Mouse (Mus musculus) heart, postnatal 0 days (tissue): ENCODE results near the gene Iqgap3. TPM values are rescaled to one million over a fixed set of nuclear protein-coding genes. Genes with fewer than 3 reads are reported as not detected.
A peak's percentile ranks its signal among the peaks of the same experiment; 100 is the strongest.

Experiments
- ATAC-seq: fragments of 200-750 bp; cut with Nextera tagmentation; 2 replicates; pipeline ENCODE4 v1.8.0; 2017; ENCODE audit warnings: low read depth, moderate number of reproducible peaks, moderate library complexity; ENCODE audit not compliant: insufficient read depth
- DNase-seq: peaks from one replicate; pipeline ENCODE4 v3.0.0-alpha.2; 2016; ENCODE audit warnings: low spot score
- H3K27ac ChIP-seq: fragments of 300-500 bp; sonication (generic); 2 replicates; pipeline ENCODE4 v1.5.1; 2014; ENCODE audit warnings: low read depth, mild to moderate bottlenecking
- H3K27me3 ChIP-seq: fragments of 300-500 bp; sonication (generic); 2 replicates; pipeline ENCODE4 v1.6.1; 2014; ENCODE audit warnings: low read length, mixed read lengths; ENCODE audit not compliant: control insufficient read depth, insufficient read depth
- H3K36me3 ChIP-seq: fragments of 300-500 bp; sonication (generic); replicated peaks from 2 replicates; pipeline ENCODE4 v1.6.1; 2014; ENCODE audit warnings: low read length, mixed read lengths; ENCODE audit not compliant: control insufficient read depth, insufficient read depth
- H3K4me1 ChIP-seq: fragments of 300-500 bp; sonication (generic); 2 replicates; pipeline ENCODE4 v1.6.1; 2014; ENCODE audit warnings: antibody characterized with exemption; ENCODE audit not compliant: control insufficient read depth, insufficient read depth
- H3K4me2 ChIP-seq: fragments of 300-500 bp; sonication (generic); 2 replicates; pipeline ENCODE4 v1.6.1; 2014; ENCODE audit warnings: low read depth, mild to moderate bottlenecking, low read length, moderate library complexity
- H3K4me3 ChIP-seq: fragments of 300-500 bp; sonication (generic); 2 replicates; pipeline ENCODE4 v1.5.1; 2014; ENCODE audit warnings: low read depth, low read length
- H3K9ac ChIP-seq: fragments of 300-500 bp; sonication (generic); replicated peaks from 2 replicates; pipeline ENCODE4 v1.6.1; 2014; ENCODE audit warnings: low read depth, low read length, mixed read lengths
- H3K9me3 ChIP-seq: fragments of 300-500 bp; sonication (generic); replicated peaks from 2 replicates; pipeline ENCODE4 v1.6.1; 2016; ENCODE audit warnings: low read length; ENCODE audit not compliant: control insufficient read depth
- CTCF ChIP-seq: IDR thresholded peaks from 2 replicates; pipeline ENCODE4 v1.5.1; 2016; ENCODE audit warnings: antibody characterized with exemption, control low read depth, low read depth
- EP300 ChIP-seq: IDR thresholded peaks from 2 replicates; pipeline ENCODE4 v1.6.1; 2016; ENCODE audit warnings: antibody characterized with exemption, low read depth
- WGBS: fragments of 180-500 bp; shearing (Covaris S2); extraction: QIAGEN DNeasy Blood & Tissue Kit; methylation state at CpG from one replicate; pipeline ENCODE4 v1.1.7; 2014; 5-methylcytosine and 5-hydroxymethylcytosine counted together
- polyA plus RNA-seq: library from polyadenylated mRNA; unstranded; fragments of >200 nt; fragmentation: Nextera tagmentation; extraction: Ambion mirVana; gene quantifications from 2 replicates; pipeline ENCODE4 v1.2.1, GENCODE M21; 2015
- total RNA-seq: library from RNA; depleted of rRNA; stranded (reverse); fragments of >200 nt; gene quantifications from 2 replicates; pipeline ENCODE4 v1.2.3, GENCODE M21; 2014; ENCODE audit warnings: low replicate concordance

Iqgap3 gene
- total and polyA plus RNA-seq, 2 experiments from 2014 or later = 6.8 to 35.3 TPM

GRCm38 (mm10) chr3:88057030-88057429 is 24.7 kb upstream of the Iqgap3 start:
- Histone ChIP-seq H3K27ac (no peak overlapping the region), H3K4me2 (0 out of 2 replicates have a peak overlapping the region, but pooled peaks have one; percentile 98), H3K36me3 (peaks cover 34% of the 10 kb centered on the region), H3K9ac (peak overlapping the region; percentile 87; the same call in 1 of the 2 replicates), H3K4me3 (no peak overlapping the region), H3K9me3 (no peaks in the 10 kb centered on the region), H3K27me3 (no peaks in the 10 kb centered on the region), H3K4me1 (peaks cover 9% of the 10 kb centered on the region)
- no peak for TF ChIP-seq EP300
- no peak for TF ChIP-seq CTCF
- DNase-seq (no peak), ATAC-seq (no peak)
- 84% methylated on average over 6 of the region's 6 CpGs for WGBS

DNA sequence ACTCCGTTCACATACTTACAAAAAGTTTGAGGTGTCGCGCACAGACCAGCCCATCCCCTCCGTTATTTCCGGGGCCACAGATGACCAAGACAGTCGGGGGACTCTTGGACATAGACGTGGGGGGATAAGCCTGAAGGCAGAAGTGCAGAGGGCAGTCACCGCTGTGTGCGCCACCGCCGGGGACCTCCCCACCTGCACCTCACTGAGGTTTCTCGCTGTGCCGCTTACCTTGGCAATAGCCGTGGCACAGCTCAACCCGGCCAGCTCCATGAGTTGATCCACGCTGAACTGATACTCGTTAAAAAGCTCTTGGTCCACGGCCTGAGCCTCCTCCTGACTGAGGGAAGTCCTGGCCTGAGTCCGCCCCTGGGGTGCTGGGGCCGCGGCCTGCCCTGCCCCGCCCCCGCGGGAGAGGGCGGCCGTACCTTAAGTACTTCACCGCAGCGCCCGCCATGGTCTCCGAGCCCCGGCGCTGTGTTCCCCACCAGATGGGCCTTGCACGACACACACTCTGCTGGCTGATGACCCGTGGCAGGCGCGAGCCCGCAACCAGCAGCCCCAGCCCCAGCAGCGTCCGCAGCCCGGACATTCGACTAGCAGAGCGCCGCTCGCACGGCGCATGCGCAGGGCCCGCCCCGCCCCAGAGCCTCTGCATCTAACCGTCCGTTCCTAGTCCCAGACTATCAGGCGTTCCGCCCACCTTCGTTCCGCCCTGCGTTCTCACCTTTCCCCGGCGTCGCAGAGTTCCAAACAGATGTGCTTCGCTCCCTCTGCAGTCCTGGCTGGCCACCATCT is 23.7 kb upstream of the Iqgap3 start, which contains the start of gene Naxe:
Gene Naxe, minus strand, starts transcription at position 594 of the 795 bp plus-strand sequence.
- WGBS = under 1% methylated on average over 60 of the region's 60 CpGs
- Histone ChIP-seq H3K4me2 (peak within 1 kb of the TSS; percentile 98), H3K27ac (peak within 1 kb of the TSS; percentile 66), H3K27me3 (no peaks in the 10 kb centered on the region), H3K9ac (peak within 1 kb of the TSS; percentile 87), H3K36me3 (peaks cover 26% of the 10 kb centered on the region), H3K9me3 (no peaks in the 10 kb centered on the region), H3K4me3 (peak within 1 kb of the TSS; percentile 99), H3K4me1 (peaks cover 9% of the 10 kb centered on the region)
- TF ChIP-seq CTCF (no peak), EP300 (no peak)
- ATAC-seq (peak; percentile 95), DNase-seq (peak; percentile 70)

DNA sequence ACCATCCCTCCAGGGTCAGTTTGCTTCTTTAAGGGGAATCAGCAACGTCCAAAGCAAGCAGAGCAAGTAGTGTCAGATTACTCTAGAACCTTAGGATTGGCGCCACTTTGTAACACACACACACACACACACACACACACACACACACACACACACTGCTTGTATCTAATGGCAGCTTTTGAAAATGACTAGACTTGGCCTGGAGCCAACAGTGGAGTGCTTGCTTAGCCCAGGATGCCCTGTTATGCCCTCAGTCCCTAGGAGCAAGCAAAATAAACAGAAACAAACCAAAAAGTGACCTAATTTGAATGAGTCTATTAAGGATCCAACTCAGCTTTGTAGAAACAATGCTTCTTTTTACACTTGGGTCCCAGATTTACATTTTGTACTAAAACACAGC is 13.4 kb upstream of the Iqgap3 start:
- Histone ChIP-seq H3K27ac (no peak overlapping the region), H3K9ac (no peak overlapping the region), H3K4me2 (no peak overlapping the region), H3K4me1 (no peaks in the 10 kb centered on the region), H3K4me3 (no peak overlapping the region), H3K36me3 (no peaks in the 10 kb centered on the region), H3K27me3 (no peaks in the 10 kb centered on the region), H3K9me3 (no peaks in the 10 kb centered on the region)
- ATAC-seq (no peak), DNase-seq (no peak)
- TF ChIP-seq EP300 = no peak
- no peak for TF ChIP-seq CTCF
- 10% methylated on average over 2 of the region's 2 CpGs for WGBS

DNA sequence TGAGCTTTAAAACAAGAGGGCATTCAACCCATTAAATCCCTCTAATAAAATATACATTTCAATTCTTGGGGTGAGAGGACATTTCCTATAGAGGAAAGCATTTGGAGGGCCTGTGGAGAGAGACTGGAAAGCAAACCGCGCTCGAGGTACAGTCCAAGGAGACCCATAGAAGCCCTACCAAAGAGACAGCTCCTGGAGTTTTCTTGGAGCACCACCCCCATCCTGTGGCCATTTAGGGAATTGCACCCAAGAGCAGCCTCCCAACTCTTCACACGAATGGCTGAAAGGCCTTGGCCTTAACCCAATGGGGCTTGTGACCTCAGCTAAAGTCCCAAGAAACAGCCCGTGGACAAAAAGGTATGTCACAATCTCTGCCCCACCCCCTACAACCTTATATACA is 10.0 kb upstream of the Iqgap3 start:
- H3K36me3 ChIP-seq = no peaks in the 10 kb centered on the region
- H3K27ac ChIP-seq = no peak overlapping the region
- H3K9me3 ChIP-seq = no peaks in the 10 kb centered on the region
- peak; percentile 71 for DNase-seq
- no peaks in the 10 kb centered on the region for H3K27me3 ChIP-seq
- 0% methylated on average over 5 of the region's 5 CpGs for WGBS
- H3K9ac ChIP-seq = no peak overlapping the region
- H3K4me2 ChIP-seq = no peak overlapping the region
- H3K4me1 ChIP-seq = no peaks in the 10 kb centered on the region
- TF ChIP-seq EP300 = no peak
- peak; percentile 92 for TF ChIP-seq CTCF
- H3K4me3 ChIP-seq = no peak overlapping the region
- ATAC-seq = peak; percentile 72

- Histone ChIP-seq H3K4me2 (no peak overlapping the region), H3K9me3 (no peaks in the 10 kb centered on the region), H3K36me3 (no peaks in the 10 kb centered on the region), H3K27me3 (no peaks in the 10 kb centered on the region), H3K9ac (no peak overlapping the region), H3K4me3 (no peak overlapping the region), H3K27ac (no peak overlapping the region), H3K4me1 (no peaks in the 10 kb centered on the region)
- no peak for ATAC-seq
- DNase-seq = no peak
- TF ChIP-seq CTCF (no peak), EP300 (no peak)
- 57% methylated on average over 2 of the region's 2 CpGs for WGBS
These were observed 8.1 kb upstream of the Iqgap3 start for GRCm38 (mm10) chr3:88073631-88074030.
